Mouse (Mus musculus) layer of hippocampus, adult 11-12 months (tissue): ENCODE data around the gene Daam1.
A peak's percentile ranks its signal among the peaks of the same experiment; 100 is the strongest.

Experiments used
- DNase-seq: peaks from one replicate; pipeline ENCODE4 v3.0.0; 2022; ENCODE audit warnings: low spot score

The Daam1 gene

GRCm38 (mm10) chr12:71898231-71898630 lies 67.4 kb downstream of the Daam1 start:
- DNase-seq: peak; percentile 56

DNA sequence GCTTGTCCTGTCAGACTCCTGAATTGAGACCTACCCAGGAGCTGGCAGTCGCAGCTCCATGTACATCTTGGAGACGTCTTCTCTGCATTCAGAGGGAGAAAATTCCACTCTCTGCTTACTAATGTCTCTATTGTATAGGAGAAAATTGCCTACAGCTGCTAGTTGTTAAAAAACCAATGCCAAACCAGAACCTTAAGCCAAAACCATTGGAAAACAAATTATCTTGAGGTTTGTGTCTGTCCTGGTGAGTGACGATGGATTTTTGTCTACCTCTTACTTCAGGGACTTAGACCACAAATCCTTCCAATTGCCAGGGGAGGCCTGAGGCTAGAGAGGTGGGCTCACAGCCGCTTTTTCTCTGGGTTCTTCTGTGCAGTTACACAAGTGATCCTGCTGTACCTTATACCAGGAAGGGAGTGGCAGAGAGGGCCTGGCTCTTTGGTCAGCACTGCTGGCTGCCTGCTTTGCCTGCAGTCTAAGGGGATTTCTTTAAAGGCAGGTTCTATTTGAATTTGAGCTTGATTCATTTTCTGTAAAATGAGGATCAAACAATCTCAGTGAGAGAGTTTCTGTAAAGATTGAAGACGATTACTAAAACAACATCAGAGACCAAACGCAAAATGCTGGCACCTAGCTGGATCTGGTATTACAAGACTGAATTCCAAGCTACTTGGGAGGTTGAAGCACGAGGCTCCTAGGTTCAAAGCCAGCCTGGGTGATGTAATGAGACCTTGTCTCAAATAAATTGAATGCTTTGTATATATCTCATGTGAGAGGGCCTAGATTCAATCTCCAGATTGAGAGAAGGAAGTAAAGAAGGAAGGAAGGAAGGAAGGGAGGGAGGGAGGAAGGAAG lies 68.0 kb downstream of the Daam1 start:
- no peak for DNase-seq

DNA sequence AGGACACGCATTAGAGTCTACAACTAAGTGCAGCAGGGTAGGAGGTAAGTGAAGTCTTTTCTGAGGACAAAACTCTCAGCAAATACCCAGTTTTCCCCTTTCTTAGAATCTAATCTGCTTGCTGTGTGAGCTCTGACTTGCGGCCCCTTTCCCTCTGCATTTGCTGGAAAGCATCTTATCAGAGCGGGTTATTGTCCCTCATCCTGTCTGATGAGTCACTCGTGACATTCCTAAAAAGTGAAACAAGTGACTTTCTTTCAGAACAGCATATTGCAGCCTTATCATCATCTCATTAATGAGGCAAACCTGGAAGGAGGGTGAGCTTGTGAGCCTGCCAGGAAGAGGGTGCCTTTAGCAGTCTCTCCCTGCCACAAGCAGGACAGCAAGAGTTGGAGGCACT lies 68.7 kb downstream of the Daam1 start:
- no peak for DNase-seq

DNA sequence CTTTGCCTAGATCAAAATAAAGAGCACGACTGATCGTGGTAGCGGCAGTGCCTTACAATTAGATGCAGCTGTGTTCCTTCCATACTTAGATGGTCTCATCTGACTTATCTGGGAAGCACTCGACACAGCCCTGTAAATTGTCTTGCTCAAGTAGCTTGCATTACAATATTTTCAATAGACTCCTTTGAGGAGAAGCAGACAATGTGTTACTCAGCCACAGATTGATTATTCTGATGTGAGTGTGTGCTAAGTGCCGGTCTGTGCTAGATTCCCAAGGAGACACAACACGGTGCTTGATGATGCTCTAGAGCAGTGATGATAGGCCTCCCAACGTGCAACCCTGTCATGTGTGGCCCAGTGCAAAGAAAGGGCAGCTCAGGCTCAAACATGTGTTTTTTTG lies 70.3 kb downstream of the Daam1 start:
- DNase-seq: no peak

DNA sequence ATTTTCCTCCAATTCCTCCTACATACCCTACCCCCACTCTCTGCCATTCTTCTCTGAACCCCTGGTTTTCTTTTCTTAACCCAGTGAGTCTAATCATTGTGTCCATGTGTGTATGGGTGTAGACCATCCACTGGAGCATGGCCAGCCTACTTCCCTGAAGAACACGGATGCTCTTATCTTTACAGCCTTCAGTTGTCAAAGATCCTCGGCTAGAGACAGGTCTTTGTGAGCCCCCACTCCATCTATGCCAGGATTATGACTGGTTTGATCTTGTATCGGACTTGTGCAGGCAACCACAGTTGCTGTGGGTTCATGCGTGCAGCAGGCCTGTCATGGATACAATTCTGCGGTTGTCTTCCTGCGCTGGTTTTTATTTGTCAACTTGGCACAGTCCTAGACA lies 71.0 kb downstream of the Daam1 start:
- DNase-seq: no peak

DNA sequence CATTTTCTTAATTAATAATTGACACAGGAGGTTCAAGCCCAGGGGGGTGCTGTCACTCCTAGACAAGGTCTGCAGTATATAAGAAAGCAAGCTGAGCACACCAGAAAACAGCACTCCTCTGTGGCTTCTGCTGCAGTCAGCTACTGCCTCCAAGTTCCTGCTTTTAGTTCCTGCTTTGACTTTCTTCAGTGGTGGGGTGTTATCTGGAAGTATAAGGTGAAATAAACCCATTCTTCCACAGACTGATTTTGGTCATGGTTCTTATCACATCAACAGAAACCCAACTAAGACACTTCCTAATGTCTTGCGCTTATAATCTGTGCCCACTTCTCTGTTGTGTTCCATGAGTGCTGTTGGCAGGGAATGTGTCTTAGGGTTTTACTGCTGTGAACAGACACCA lies 71.4 kb downstream of the Daam1 start:
- DNase-seq: no peak

DNA sequence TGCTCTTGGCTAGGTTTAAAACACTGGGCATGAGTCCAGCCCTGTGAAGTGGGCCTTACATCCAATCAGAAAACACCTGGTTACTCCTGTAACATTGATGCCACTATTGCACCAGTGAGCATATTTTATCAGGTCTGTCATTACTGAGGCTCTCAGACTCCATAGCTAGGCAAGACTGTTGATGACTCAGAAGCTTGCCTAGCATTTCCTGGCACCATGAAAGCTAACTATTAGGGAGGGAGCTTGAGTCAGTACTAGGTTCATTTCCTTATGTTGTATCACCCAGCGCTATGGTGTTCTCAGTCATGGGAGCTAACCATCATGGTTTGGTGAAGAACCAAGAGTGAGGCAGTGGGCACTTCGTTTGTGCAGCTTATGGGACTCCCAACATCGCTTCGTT lies 72.3 kb downstream of the Daam1 start:
- no peak for DNase-seq

GRCm38 (mm10) chr12:71904310-71904709 lies 73.4 kb downstream of the Daam1 start:
- no peak for DNase-seq

GRCm38 (mm10) chr12:71904926-71905325 lies 74.0 kb downstream of the Daam1 start:
- DNase-seq: no peak

DNA sequence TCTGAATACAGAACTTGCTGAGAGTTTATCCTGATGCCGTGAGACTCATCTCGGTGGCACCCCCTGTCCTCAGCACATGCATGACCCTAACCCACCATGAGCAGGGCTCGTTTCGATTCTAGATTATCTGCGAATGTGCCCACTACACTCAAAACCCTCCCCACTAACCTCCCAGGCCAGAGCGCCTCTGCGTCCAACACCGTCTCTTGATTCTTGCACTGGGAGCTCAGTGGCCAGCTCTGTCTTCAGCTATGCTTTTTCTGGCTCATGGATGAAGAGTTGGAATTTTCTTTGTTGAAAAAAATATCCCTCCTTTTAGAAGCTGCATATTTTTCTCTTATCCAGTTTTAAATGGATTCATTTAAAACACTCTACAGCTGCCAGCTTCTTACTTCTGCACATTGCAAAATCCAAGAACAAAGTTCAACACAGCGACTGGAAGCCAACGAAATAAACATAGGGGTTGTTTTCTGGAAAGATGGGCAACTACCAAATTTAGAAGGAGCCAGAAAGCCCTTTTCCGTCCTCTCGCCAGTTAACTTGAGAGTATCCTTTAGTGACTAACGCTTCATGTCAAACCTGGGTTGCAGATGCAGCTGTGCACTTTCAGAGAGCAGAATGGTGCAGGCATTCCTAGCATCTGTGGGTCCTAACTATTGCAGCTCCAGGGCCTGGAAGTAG lies 74.9 kb downstream of the Daam1 start:
- no peak for DNase-seq

DNA sequence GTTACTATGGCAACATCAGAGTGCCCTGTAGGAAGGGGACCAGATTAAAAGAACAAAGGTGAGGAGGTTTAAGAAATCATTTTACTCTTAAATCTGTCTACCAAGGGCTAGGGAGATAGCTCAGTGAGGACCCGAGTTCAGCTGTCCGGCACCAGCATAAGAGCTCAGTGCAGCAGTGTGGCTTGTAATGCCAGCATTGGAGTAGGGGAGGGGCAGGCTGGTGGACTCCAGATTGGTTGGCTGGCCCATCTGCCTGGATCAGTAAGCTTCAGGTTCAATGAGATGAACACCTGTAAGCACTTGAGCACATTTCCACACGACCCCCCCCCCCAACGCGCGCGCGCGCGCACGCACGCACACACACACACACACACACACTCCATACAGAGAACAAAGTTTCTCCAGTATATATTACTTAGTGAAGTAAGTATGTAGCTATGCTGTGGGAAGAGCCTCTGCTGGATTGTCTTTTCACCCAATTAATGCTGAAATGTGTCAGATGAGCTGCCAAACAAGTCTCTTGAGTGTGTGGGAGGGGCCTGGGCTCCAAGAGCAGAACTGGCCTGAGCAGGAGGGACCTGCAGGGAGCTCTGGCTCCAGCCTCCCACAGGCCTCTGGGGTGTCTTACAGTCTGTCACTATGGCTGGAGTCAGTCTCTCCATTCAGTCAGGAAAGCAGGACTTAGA lies 75.8 kb downstream of the Daam1 start:
- no peak for DNase-seq

DNA sequence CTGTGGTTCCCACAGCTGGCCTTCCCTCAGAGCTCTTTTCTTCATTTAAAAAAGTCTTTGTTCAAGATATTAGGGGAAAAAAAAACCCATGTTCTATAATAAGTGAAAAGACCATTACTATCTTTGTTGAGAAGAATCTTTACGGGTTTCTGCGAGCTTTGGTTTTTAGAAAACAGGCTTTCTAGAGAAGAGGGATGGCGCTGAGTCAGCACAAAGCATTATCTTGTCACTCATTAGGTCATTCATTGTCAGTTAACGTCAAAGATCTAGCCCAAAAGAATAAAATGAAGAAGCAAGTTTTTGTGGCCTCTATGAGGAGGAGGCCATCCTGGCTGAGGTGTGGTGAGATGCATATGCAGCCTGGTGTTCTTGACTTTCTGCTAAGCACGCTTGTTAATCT lies 78.1 kb downstream of the Daam1 start:
- no peak for DNase-seq

DNA sequence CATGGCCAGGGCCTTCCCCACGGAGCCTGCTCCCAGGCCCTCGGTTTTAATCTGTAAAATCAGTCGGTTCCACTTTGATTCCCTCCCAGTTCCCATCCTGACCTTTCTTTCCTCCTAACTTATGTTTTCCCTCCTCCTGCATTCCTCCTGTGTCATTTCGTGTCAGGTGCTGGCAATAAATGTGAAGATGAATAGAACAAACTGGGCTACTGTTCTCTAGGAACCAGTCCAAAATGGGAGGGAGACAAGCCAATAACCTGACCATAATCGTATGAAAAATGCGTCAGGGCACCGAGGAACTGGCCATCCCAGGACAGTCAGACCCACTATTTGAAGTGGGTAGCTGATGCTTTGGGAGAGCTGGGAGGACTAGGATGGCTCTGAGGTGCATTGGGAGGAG lies 79.4 kb downstream of the Daam1 start:
- no peak for DNase-seq

GRCm38 (mm10) chr12:71912262-71912661 lies 81.4 kb downstream of the Daam1 start:
- no peak for DNase-seq

- no peak for DNase-seq
Observed at GRCm38 (mm10) chr12:71919156-71919555, 88.3 kb downstream of the Daam1 start.

DNA sequence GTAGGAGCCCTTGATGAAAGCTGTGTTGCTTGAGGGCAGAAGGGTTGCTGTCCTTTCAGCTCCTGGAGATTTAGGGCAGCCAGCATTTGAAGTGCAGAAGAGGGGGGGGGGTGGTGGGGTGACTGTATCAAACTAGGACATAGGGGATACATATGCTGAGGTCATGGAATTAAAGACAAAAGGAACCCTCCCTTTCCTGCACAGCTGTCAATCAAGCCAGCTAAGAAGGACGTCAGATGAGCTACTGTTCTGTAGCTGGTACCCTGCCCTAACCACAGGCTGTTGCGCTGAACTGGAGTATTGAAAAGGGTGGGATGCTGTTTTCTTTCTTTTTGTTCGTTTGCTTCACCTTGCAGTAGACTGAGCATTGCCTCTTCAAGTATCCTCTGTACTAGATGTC lies 89.1 kb downstream of the Daam1 start:
- no peak for DNase-seq

DNA sequence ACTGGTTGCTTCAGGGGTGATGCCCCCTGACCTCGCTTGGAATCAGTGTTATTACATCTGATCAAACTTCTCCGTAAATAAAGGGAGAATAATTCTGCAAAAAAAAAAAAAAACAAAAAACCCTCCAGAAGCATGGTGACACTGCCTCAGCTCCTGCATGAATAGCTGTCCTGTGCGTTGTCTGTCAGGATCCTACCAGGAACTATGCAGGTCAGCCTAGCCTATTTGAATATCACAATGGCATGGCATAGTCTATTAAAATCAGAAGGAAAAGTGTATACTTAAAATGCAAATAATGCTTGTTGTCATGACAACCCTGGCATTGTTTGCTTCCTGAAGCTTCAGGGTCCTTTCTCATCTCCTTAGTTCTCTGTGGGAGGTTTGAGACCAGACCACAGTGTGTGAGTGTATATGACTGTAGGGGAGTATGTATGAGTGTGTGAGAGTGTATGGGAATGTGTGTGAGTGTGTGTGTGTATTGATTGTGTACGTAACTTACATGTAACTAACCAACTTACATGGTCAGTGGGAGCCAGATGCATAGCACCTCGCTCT lies 92.0 kb downstream of the Daam1 start:
- no peak for DNase-seq

- no peak for DNase-seq
Observed at GRCm38 (mm10) chr12:71924978-71925529, 94.2 kb downstream of the Daam1 start.

DNA sequence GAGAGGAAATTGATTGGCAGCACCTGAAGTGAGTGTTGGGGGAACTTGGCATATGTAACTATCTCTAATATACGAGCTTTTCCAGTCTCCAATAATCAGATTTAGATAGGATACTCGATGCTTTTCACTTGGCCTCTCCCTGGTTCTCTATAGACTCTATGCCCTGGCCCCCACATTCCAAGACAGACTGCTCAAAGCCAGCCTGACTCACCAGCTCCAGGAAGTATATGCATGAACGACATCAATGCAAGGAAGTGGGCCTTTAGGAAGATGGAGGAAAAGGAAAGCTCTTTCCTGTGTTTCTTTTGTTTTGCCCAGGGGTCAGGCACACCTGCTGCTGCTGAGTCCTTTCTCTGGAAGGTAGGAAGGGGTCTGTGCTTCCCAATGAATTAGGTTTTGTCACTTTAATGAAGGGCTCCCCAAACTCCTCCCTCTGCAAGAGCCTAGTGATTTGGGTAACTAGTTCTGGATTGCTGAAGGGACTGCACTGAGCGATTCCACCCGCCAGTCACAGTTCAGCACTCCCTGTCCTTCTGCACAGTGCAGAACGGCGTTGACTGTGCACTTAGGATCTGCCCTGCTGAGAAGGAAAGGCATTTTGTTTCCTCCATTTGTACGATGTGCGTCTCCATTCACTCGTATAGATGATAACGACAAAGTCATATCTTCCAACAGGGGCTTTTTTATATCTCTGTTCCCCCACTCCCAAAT lies 95.3 kb downstream of the Daam1 start:
- no peak for DNase-seq

GRCm38 (mm10) chr12:71928092-71928491 lies 97.2 kb downstream of the Daam1 start:
- no peak for DNase-seq

GRCm38 (mm10) chr12:71929876-71930275 lies 99.0 kb downstream of the Daam1 start:
- no peak for DNase-seq
